Mouse (Mus musculus): Measurements from ENCODE around the gene Ovgp1.
"Not testable (repeated sequence)": the region's sequence is repeated elsewhere in the genome, so short reads cannot be mapped to it uniquely, and the experiment has no call there.

Gene Ovgp1

GRCm38 (mm10) chr3:105991653-105992283 is 18.3 kb downstream of the Ovgp1 start:
- DNase-seq (ENCODE audit: low spot score in 2 of 2) = peak; percentile 16 to 57

GRCm38 (mm10) chr3:105994730-105995129 is 21.2 kb downstream of the Ovgp1 start:
- no peak for DNase-seq (ENCODE audit: low spot score in 2 of 2)

GRCm38 (mm10) chr3:106000707-106001375 is 27.3 kb downstream of the Ovgp1 start:
- DNase-seq (ENCODE audit: low spot score in 2 of 2) = no peak

GRCm38 (mm10) chr3:106001416-106002370 is 28.2 kb downstream of the Ovgp1 start:
- peak; percentile 25 to 41 for DNase-seq (ENCODE audit: low spot score in 2 of 2)

GRCm38 (mm10) chr3:106003360-106003759 is 29.8 kb downstream of the Ovgp1 start:
- DNase-seq (ENCODE audit: low spot score in 2 of 2) = not testable (repeated sequence)

- DNase-seq (ENCODE audit: low spot score in 2 of 2) = no peak
These were observed 41.0 kb downstream of the Ovgp1 start, which contains the start of gene Pifo for GRCm38 (mm10) chr3:106014546-106014945. Gene Pifo (minus strand): TSS chr3:106014646.

- peak in 1 of 2 experiments; percentile 8 for DNase-seq (ENCODE audit: low spot score in 2 of 2)
These were observed 48.3 kb downstream of the Ovgp1 start for GRCm38 (mm10) chr3:106021840-106022239.

- no peak for DNase-seq (ENCODE audit: low spot score in 2 of 2)
These were observed 50.6 kb downstream of the Ovgp1 start for GRCm38 (mm10) chr3:106024135-106024534.

- DNase-seq (ENCODE audit: low spot score in 2 of 2) = no peak
These were observed 59.3 kb downstream of the Ovgp1 start, which contains the start of gene Chil5 for GRCm38 (mm10) chr3:106032781-106033180. Gene Chil5 (minus strand): TSS chr3:106032814.
